Mouse (Mus musculus): ENCODE results near the gene Clic6.
"Not testable (repeated sequence)": the region's sequence is repeated elsewhere in the genome, so short reads cannot be mapped to it uniquely, and the experiment has no call there.

GRCm38 (mm10) chr16:92514896-92515295 is 29.4 kb downstream of the Clic6 start:
- TF ChIP-seq GATA1, TAL1 (IDR thresholded peaks at IDR 0.05; ENCODE audit: low read length): not testable (repeated sequence)
